Mouse (Mus musculus) testis, postnatal 14 days (tissue): ENCODE results near the gene Uvrag.
"Not testable (repeated sequence)": the region's sequence is repeated elsewhere in the genome, so short reads cannot be mapped to it uniquely, and the experiment has no call there.

Source experiments
- DNase-seq: peaks from one replicate; pipeline ENCODE4 v3.0.0; 2021; ENCODE audit warnings: low spot score

Uvrag gene

DNA sequence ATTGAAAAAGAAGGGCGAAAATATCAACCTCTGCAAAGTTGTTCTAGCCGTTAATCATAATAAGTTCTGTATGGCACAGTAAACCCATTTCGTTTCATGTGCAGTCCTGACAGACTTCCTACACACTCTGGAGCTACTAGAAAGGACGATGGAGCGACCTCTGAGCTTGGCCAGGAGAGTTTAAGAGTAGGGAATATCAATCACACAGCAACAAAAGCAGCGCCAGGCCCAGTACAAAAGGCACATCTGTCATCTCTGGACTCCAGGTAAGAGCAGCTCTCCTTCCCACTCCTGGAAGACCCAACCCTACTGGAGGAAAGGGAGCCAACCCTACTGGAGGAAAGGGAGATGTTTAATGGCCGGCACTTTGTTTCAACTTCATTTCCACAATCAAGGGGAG lies 43.2 kb downstream of the Uvrag start:
- no peak for DNase-seq

DNA sequence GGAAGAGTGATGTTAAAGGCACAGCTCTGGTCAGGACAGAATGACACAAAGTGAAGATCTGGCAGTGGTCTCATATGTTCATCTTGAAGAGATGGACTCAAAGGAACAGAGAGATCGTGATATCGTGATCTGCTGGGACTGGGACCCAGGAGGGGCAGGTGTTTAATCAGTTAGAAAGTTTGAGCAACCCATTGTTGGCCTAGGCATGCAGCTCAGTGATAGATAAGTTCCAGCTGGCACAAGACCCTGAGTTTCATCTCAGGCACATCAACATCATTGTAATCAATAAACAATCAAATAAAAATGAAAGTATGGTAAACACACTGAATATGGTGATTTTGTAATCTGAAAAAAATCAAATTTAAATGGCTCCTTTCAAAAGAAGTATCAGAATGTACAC lies 43.8 kb downstream of the Uvrag start:
- no peak for DNase-seq

DNA sequence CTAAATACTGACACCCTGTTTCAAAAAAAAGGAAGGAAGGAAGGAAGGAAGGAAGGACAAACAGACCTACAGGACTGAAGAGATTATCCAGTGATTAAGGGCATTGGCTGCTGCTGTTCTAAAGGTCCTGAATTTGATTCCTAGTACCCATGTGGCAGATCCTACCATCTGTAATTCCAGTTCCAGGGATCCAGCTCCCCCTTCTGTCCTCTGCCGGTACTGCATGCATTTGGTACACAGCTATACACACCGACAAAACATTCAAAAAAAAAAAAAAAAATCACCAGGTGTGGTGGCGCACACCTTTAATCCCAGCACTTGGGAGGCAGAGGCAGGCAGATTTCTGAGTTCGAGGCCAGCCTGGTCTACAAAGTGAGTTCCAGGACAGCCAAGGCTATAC lies 45.8 kb downstream of the Uvrag start:
- DNase-seq = no peak

DNA sequence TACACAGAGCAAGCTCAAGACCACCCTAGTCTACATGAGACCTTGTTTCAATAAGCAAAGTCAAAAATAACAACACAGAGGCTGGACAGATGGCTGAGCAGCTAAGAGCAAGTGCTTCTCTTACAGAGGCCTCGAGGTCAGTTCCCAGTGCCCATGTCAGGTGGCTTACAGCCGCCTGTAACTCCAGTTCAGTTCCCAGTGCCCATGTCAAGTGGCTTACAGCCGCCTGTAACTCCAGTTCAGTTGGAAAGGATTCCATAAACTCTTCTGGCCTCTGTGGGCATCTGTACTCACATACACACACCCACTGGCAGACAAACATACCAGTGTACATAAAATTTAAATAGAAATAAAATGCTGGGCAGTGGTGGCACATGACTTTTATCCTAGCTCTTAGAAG lies 46.6 kb downstream of the Uvrag start:
- DNase-seq = no peak

DNA sequence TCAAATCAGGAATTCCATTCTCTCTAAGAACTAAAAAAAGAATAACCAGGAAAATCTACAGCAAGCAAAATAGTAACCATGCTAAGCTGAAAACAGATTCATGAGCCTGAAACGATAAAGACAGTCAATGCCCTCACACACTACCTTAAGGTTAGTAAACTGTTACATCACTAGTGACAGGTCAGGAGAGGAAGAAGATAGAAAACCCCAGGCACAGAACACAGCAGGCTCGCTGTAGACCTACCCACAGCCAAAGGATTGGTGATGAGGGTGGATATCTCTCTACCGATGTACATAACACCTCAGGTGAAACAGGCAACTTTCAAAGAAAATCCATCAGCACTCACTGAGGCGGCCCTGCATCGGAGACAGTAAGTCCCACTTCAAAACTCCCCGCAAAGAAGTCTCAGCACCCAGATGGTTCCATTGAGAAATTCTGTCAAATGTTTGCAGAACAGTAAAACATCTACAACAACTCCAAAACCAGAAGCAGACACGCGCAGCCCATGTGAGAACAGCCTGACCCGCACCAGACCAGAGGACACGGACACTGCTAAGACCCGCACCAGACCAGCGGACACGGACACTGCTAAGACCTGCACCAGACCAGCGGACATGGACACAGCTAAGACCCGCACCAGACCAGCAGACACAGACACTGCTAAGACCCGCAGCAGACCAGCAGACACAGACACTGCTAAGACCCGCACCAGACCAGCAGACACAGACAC lies 48.9 kb downstream of the Uvrag start:
- DNase-seq = no peak

DNA sequence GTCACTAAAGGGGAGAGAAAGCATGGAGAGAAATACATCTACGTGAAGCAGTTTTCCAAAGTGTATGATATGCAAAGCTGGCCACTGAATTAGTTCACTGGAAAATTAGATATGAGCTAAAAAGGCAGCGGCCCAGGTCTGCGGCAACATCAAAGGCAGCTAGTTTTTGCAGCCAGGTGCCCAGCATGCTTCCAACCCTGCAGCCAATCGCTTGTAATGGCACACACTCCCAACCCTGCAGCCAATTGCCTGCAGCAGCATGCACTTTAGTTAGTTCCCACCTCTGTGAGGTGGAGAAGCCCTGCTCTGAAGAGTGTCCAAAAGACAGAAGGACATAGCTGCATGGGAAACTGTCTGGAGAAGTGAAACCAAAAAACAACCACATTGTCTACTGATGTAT lies 51.2 kb downstream of the Uvrag start:
- DNase-seq = no peak

DNA sequence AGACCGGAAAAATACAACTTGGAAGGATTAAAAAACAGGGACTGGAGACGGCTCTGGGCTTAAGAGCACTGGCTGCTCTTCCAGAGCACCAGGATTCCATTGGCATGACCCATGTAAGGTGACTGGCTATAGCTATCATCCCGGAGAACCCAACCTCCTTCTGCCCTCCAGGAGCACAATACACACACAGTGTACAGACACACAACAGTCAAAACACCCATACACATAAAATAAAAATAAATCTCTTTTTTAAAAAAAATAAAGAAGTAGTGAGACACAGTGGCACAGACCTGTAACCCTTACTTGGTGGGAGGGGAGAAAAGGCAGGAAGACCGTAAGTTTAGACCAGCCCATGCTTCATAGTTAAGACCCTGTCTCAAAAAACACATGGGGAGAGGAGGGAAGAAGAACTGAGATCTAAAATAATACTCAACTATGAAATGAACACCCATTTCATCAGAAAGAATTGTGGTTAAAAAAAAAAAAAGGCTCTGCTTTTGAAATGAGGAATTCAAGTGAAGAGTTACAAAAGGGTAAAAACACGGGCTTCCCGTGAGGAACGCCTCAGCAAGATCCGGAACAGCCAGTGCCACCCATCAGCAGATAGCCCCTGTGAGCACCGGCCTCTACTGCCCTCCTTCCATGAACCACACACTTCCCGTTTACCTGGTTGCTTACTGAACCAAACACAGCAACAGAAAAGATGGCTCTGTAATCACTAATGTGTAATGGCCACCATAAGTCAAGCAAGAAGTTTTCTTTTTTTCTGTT lies 52.2 kb downstream of the Uvrag start:
- no peak for DNase-seq

DNA sequence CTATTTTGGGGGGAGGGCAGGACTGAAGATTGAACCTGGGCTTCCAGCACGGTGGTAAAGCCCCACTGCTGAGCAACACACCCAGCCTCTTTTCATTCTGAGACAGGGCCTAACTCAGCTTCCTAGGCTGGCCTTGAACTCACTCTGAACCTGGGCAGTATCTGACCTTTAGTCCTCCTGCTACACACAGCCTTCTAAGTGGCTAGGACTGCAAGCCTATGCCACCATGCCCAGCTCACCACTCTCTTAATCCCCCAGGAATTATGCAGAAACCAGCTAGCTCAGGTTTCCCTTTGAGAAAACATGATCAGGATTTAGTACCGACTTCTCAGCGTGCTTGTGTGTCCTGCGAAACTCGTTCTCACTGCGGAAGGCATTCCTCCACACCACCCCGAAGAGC lies 53.4 kb downstream of the Uvrag start:
- no peak for DNase-seq

DNA sequence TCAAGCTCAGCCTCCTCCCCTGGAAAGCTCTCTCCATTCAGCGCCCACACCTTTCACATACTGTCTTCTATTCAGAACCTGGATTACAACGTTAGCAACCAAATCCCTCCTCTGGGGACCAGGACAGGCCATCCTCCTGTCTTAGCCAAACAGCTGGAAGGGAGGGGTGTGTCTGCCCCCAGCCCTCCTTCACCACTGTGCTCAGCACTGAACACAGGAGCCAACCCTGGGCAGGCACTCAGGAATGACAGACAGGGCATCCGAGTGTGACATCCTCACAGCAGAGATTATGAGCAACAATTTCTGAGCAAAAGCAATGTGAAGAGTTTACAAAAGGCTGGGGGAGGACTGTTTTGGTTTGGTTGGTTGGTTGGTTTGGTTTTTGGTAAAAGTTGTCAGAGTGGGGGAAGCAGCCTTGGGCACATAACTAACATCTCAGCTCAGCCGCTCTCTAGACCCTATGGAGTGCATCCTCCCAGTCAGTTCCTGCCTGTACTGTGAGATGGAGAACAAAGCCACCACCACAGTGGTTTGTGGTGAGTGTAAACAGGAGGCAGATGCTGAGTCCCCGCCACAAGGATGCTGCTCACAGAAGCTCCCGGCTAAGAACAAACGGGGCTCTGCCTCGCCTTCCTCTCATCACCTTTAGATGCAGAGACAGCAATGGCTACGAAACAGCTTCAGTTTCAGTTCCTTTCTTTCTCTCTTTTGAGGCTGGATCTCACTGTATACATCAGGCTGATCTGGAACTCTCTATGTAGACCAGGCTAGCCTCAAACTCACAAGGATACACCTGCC lies 54.1 kb downstream of the Uvrag start:
- DNase-seq = no peak

DNA sequence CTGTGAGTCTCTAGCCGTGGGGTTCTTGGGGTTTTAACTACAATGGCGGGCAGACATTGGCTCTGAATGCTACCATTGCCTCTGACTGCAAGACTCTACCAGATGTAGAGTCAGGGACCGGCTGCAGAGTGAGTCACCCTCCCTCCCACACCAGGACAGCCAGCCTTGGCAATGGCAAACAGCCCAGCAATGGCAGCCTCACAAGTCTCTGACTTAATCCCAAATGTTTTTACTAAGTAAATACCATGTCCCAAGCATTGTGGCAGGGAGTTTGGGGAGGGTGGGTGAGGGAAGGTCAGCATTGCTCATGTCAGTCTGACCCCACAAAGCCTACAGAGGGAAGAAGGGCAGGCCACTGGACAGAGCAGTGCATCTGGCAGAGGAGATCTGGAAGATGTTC lies 55.7 kb downstream of the Uvrag start:
- no peak for DNase-seq

DNA sequence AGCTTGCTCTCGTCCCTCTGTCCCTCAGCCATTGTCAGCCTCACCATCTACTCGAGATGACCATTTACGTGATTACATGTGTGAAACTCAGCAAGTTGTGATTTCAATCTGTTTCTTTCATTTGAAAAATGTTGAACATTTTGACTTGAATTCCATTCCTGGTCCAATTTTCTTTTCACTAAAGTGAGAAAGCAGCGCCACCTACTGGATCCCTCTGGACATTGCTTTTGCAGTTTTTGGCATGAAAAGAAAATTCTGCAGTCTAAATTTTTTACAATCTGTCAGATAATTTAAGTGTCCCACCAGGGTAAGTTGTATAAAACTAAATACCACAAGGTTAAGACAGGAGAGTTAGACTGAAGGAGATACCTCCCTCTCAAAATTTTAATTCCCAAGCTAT lies 61.4 kb downstream of the Uvrag start:
- DNase-seq = no peak

DNA sequence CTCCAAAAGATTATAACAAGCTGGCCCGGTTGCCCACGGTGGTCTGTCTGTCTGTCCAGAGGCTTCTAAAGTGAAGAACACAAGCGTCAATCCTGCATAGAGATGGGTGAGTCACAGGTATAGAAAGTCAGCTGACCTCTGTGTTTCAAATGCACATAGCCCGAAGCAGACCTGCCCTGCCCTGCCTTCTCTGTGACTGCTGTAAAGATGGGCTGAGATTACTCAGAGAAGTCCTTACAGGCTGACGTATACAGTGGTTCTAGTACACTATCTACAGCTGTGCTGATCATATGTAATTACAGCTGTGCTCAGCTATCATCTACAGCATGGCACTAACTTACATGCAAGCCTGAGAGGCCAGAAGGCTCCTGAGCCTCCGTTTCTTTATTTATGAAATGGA lies 62.1 kb downstream of the Uvrag start:
- no peak for DNase-seq

DNA sequence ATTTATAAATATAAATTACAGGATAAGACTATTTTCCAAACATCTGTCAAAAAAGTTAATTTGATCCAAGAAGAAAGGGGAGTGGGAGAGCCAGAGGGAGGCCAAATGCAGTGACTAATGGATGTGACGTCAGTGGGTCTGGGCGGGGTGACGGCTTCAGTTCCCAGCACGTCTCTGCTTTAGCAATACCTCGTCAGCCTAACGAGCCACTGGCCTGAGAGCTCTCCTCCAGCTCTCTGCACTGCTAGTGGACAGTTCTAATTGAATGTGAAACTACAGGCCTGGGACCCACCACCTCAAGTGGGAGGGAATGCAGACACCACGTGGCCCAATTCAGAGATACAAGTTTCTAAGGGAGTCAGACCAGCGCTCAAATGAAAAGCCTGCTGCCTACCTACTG lies 63.7 kb downstream of the Uvrag start:
- no peak for DNase-seq

DNA sequence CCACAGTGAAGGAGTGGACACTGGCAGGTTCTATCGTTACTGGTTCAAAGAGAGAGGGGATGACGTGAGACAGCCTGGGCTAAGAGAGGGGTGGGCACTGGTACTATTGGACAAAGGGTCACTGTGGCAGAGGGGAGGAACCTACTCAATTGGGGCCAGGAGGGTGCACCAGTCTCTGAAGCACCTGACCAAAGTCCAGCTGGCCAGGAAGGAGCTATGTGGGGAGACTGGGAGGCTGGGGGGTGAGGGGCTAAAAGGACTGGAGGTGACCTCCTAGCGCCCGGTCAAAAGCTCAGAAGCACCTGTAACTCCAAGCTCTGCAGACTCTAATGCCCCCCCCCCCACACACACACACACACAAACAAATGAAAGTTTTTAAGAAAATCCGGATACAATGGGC lies 65.8 kb downstream of the Uvrag start:
- DNase-seq = no peak

DNA sequence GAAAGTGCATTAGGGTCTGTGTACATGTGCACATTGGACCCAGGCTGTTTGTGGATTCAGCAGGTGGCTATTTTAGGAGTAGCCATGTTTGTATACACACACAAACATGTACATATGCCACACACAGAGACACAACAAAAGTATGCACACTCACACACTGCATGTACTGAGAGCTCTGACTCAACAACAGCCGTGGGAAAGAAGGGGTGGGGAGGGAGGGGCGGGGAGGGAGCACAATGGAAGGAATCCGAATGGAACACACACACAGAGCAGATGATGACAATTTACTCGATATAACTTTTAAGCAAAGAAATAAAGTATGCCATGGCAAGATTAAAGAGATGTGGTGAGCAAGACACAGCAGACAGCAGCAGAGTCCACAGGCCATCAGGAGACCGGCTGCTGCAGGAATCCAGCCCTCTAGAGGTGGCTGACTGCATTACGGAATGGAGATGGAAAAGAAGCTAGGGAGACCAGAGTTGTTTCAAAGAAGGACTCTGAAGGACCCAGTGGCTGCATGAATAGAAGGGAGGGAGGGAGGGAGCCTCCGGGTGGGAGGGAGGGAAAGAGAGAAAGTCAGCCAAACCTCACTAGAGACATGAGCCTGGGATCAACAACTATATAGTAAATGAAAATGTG lies 67.1 kb downstream of the Uvrag start:
- DNase-seq = no peak

DNA sequence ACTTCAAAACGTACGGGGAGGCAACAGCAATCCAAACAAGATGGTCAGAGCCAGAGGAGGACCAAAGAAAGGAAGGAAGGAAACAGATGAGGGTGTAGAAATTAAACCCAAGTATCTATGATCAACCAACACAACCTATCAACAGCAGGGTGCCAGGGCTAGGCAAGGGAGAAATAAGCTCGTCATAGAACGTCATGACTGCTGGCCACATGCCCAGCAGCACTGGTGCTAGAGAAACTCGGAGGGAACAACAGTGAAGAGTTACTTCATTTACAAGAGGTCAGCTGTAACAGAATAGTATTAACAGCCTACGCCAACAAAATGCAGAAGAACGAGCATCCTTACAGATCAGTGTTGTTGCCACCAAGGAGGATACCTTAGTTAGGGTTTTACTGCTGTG lies 73.2 kb downstream of the Uvrag start:
- DNase-seq = no peak

DNA sequence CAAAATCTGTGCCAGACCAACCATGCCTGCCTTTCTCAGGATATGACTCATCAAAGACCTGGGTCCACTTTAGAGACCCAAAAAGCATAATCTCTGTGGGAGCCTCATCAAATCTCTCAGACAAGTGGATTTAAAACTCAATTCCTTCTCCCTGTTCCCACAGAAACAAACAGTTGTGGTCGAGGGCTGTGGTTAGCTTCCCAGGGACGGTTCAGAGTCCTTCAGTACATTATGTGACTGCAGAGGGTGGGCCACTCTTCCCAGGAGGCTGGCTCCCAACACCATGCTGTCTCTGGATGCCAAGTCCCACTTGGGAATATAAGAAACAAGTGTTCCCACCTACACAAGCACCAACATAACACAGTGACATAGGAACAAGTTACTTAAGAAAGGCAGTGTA lies 75.0 kb downstream of the Uvrag start:
- DNase-seq = no peak

DNA sequence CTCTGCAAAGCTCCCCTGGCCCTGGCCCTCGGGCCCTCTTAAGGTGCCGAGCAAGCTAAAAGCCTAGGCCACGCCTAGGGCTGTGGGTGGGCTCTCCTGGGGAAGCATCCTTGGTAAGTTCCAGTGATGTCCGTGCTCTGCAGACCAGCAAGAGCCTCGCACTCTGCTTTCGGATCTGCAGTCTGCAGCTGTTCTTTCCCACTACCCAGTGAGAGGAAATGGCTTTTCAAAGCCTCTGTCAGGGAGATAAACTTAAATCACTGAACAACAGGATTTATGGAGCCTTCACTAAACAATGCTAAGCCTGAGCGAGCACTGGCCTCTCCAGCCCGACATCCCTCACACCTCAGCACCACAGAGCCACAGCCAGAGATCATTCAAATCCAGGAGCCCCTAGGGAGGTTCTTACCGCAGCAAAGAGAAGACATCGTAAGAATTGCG lies 75.5 kb downstream of the Uvrag start:
- no peak for DNase-seq

DNA sequence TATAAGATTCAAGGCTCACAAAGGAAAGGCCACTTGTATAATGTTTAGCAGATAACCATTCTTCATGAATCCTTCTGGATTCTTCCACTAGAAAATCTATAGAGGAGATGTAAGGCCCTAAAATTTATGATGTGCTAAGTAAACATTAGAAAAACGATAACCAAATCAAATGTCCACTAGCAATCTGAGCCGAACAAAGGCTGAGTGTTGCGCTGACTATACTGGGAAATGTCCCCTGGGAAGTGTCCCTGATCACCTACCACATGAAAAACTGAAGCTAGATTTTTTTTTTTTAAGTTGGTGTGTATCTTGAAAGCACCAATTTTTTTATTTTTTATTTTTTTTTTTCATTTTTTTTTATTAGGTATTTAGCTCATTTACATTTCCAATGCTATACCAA lies 76.1 kb downstream of the Uvrag start:
- DNase-seq = no peak

DNA sequence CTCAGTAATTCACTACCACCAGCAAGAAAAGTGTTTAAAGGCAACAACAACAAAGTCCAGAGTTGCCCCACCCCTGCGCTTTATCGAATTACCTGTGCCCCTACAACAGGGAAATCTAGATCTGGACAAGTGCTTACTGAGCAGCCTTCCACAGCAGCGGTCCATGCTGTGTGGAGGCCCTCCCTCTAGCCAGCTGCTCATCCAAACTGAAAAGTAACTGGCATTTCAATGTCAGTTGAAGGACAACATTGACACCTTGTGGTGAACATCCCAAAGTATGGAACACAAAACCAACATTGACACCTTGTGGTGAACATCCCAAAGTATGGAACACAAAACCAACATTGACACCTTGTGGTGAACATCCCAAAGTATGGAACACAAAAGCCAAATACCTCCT lies 78.7 kb downstream of the Uvrag start:
- DNase-seq = not testable (repeated sequence)

DNA sequence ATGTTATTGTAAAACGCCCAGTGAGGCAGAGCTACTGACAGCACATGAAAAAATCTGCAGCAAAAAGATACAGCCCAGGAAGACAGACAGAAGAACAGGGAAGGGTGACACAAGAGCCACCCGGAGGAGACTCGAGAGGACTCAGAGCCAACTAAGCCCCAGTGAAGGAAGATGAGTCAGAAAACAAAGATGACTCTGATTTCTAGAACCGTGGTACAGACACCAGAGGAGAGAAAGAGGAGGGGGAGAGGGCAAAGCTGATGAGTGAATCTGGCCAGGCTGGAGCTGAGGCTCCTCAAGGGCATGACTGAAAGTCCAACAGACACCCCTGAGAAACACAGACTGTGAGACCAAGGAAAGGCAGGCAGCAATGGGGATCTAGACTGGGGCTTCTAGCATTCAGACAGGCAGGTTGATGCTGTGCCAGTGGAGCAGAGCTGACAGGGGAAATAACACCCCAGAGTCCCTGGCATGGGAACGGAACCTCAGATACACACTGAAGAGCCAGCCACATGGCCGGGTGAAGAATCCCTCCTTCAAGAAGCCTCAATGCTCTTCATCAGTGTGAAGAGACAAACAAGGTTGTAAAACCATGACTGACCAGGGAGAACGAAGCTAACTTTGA lies 79.8 kb downstream of the Uvrag start:
- no peak for DNase-seq

DNA sequence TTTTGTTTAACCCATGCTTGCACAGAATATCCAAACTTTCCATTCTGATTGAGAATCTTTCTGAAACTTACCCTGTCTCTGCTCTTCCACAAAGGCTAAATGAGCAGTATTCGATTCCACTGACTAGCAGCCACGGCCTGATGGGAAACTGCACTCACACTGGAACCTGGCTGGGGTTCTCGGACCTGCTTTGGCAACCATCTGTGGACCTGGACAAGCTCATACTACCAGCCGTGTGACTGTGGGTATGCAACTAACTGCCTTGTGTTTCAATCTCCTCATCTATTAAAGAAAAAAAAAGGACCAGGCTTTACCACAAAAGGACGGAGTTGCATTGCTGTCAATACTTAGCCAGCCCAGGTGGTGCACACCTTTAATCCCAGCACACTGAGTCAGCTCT lies 80.5 kb downstream of the Uvrag start:
- no peak for DNase-seq
